Mouse (Mus musculus) left cerebral cortex, adult 2 months (tissue): ENCODE measurements around the gene Mroh8. TPM values are rescaled to one million over a fixed set of nuclear protein-coding genes. Genes with fewer than 3 reads are reported as not detected.

Experiments
- DNase-seq, 2 experiments: peaks; one replicate each; pipeline ENCODE4 v3.0.0; 2021 to 2022; ENCODE audit warnings: low spot score in 2 of 2, mixed read lengths in 1 of 2; ENCODE audit errors: extremely low spot score in 1 of 2
- H3K27ac ChIP-seq: fragments of 200-600 bp; 2 replicates; pipeline ENCODE4 v1.8.1; 2022
- H3K4me3 ChIP-seq: fragments of 200-600 bp; 2 replicates; pipeline ENCODE4 v1.8.1; 2022
- CTCF ChIP-seq: fragments of 200-600 bp; IDR thresholded peaks from 2 replicates; pipeline ENCODE4 v1.8.1; 2022; ENCODE audit warnings: antibody characterized with exemption, mild to moderate bottlenecking, moderate library complexity
- intact Hi-C: fragments of 180-260 bp; cut with DNase I; formaldehyde crosslinking; loops from one replicate; pipeline ENCODE4 v1.15.1; 2025
- long read RNA-seq, 2 experiments: library from polyadenylated mRNA; stranded (forward); transcript quantifications; one replicate each; pipeline ENCODE4 v2.0.0; 2021; ENCODE audit warnings: borderline mapping rate in 2 of 2
- total RNA-seq, 2 experiments: library from RNA; stranded (reverse); gene quantifications; 2 replicates each; pipeline ENCODE4 v1.2.3; 2021

Mroh8 gene
- 1 to 10 TPM; 1.6 to 2.4 TPM for total RNA-seq
- long read RNA-seq, experiment 1, partial matches to known transcripts = 0 of 2 reads
- long read RNA-seq, experiment 1, other reads (novel, unspliced or antisense) = 2 of 2 reads
- long read RNA-seq, experiment 2 = 0 reads

- Histone ChIP-seq H3K27ac (peak within 1 kb of the TSS; percentile 99), H3K4me3 (peak within 1 kb of the TSS; percentile 68)
- peak; percentile 77 for DNase-seq
- intact Hi-C loops = loop anchor here (5.0 kb wide), 2 partner anchors 77 to 142 kb away; partner anchors contain the start of genes Rbl1 and Samhd1
- TF ChIP-seq CTCF = no peak
Measured at GRCm38 (mm10) chr2:157279416-157279800, at the start of gene Mroh8. Gene Mroh8 (minus strand): TSS chr2:157279549.

GRCm38 (mm10) chr2:157328570-157328969, 49.2 kb upstream of the Mroh8 start:
- Histone ChIP-seq H3K27ac (no peak overlapping the region), H3K4me3 (no peak overlapping the region)
- intact Hi-C loops = no loop called here
- no peak for DNase-seq
- TF ChIP-seq CTCF = no peak

DNA sequence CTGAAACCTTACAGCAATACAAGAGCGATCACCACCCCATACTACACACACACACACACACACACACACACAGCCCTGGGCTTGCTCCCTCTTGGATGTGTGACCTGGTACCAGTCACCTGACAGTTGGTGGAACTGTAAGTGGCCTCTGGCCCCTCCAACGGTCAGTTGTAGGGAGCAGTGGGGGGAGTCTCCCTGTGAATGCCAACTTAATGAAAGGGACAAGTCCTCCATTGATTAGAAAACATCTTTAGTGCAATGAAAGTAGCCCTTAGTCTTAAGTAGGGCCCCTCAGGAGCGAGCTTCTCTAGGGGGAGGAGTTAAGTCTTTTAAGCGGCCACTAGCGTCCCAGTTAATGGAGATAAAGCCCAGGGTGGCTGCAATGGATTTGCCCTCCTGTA, 48.8 kb upstream of the Mroh8 start:
- DNase-seq = no peak
- no peak overlapping the region for H3K27ac ChIP-seq
- intact Hi-C loops = no loop called here
- TF ChIP-seq CTCF = no peak
- no peak overlapping the region for H3K4me3 ChIP-seq

DNA sequence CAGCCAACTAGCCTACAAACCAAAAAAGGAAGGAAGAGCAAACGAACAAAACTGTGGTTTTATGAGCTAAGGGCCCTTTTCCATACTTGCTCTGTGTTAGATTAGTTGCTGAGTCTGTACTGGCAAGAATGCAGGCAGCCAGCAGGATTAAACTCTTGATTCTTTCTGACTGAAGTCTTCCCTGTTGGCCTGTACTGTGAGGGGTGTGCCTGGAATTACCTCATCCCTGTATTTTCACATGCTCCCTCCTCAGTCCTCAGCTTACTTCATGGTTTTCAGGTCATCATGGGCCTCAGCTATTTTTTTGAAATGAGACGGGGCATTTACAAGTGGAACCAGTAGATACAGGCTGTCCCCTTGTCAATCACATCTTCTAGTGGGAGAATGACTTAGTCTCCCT, 45.9 kb upstream of the Mroh8 start:
- no peak for TF ChIP-seq CTCF
- Histone ChIP-seq H3K4me3 (no peak overlapping the region), H3K27ac (no peak overlapping the region)
- intact Hi-C loops = no loop called here
- DNase-seq = no peak

DNA sequence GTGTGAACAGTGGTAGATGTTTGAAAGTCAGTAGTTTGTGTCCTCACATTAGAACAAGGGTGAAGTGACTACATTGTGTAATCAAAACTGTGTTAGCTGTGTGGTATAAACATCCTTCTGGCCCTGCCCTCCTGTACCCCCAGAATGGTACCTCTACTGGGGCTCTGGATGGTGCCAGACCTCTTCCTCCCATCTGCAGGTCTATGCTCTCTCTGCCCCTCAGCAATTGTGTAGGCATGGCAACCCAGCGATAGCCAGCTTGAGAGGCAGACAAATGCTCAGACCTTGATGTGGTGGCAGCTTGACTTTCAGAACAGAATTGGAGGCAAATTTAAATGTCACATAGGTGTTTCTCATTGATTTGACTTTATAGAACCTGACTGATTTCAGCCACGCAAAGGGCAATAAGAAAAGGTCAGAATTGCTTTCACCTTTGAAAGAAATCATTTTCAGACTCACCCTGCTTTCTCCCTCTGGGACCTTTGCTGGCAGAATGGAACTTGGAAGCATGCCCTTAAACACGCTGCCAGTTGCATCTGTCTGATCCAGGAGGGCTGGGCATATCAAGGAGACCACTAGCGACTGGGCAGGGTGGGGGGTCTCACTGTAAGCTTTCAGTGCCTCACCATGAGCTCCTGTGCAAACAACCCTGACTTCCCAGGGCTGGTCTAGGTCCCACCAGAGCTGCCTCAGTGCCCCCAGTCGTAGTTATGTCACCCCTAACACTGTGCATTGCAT, 42.8 kb upstream of the Mroh8 start:
- no peak overlapping the region for H3K27ac ChIP-seq
- DNase-seq = no peak
- H3K4me3 ChIP-seq = no peak overlapping the region
- no peak for TF ChIP-seq CTCF
- intact Hi-C loops = no loop called here

DNA sequence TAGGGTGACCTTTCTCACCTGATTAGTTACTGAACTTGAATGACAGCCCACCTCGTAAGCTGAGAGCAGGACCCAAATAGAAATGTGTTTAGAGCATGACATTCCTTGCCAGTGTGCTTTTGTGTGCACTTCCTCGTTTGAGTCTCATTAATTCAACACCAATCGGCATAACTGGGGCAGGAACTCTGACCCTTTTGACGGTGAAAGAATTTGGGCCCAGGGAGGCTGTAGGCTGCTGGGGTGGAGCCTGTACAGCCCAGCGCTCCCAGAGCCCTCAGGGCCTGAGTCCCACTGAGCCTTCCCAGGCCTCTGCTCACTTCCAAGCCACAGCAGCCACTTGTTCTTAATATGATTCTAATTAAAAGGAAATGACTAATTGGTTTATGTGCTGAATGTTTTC, 41.5 kb upstream of the Mroh8 start:
- no peak for DNase-seq
- intact Hi-C loops = no loop called here
- Histone ChIP-seq H3K4me3 (no peak overlapping the region), H3K27ac (no peak overlapping the region)
- no peak for TF ChIP-seq CTCF

- no peak for TF ChIP-seq CTCF
- H3K4me3 ChIP-seq = no peak overlapping the region
- DNase-seq = no peak
- no peak overlapping the region for H3K27ac ChIP-seq
- intact Hi-C loops = no loop called here
Measured at GRCm38 (mm10) chr2:157320135-157320534, 40.8 kb upstream of the Mroh8 start.

GRCm38 (mm10) chr2:157317220-157317619, 37.9 kb upstream of the Mroh8 start:
- Histone ChIP-seq H3K27ac (no peak overlapping the region), H3K4me3 (no peak overlapping the region)
- intact Hi-C loops = no loop called here
- no peak for DNase-seq
- TF ChIP-seq CTCF = no peak

DNA sequence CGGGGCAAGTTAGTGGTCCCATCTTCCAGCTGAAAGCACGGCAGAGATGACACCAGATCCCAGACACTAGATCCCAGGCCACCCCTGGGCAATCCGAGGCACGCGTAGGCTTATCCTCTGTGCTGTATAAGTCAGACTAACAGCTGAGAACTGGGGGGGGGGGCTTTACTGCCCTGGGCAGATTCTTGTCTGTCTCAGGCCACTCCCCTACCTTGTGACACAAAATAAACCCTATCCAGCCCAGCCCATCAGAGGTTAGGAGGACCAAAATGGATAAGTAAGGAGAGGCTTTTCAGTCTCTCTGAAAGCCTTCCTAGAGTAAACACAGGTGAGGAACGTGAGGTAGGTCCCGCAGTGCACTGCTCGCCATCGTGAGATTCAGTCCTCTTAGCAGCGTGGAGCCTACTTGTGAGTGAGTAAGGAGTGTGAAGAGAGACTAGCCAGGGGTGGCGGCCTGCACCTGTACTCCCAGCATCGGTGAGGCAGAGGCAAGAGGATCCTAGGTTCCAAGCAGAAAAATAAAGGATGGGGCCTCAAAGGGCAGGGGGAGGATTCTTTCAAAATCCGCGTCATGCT, 37.1 kb upstream of the Mroh8 start:
- DNase-seq = no peak
- no peak overlapping the region for H3K27ac ChIP-seq
- no peak overlapping the region for H3K4me3 ChIP-seq
- TF ChIP-seq CTCF = no peak
- intact Hi-C loops = no loop called here

- no peak for TF ChIP-seq CTCF
- H3K27ac ChIP-seq = no peak overlapping the region
- no peak overlapping the region for H3K4me3 ChIP-seq
- DNase-seq = no peak
- intact Hi-C loops = no loop called here
Measured at GRCm38 (mm10) chr2:157315486-157315885, 36.1 kb upstream of the Mroh8 start.

DNA sequence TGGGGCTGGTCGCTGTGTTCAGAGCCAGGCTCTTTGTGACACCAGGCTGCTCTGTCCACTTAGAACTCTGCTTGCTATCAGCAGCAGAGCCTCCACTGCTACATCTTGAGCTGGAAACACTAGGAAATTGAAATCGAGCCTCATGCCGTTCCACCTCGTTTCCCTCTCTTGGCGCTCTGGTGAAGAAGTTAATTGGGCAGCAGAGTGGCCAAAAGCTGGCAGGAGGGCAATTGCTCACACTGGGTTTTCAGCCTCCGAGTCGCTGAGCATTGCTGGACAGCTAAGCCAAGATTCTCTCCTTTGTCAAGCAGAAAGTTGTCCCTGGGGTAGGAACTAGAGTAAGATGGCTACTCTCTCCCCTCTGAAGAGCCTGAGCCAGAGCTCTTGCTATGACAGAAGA, 35.0 kb upstream of the Mroh8 start:
- intact Hi-C loops = no loop called here
- Histone ChIP-seq H3K27ac (no peak overlapping the region), H3K4me3 (no peak overlapping the region)
- TF ChIP-seq CTCF = no peak
- DNase-seq = no peak

- Histone ChIP-seq H3K27ac (no peak overlapping the region), H3K4me3 (no peak overlapping the region)
- DNase-seq = no peak
- TF ChIP-seq CTCF = no peak
- intact Hi-C loops = no loop called here
Measured at GRCm38 (mm10) chr2:157313718-157314117, 34.4 kb upstream of the Mroh8 start.
